Mouse (Mus musculus): ENCODE results near the gene Mink1. TPM values are rescaled to one million over a fixed set of nuclear protein-coding genes. Genes with fewer than 3 reads are reported as not detected.

Mink1 gene
- polyA plus RNA-seq, 1 experiment, result 79.5 TPM

DNA sequence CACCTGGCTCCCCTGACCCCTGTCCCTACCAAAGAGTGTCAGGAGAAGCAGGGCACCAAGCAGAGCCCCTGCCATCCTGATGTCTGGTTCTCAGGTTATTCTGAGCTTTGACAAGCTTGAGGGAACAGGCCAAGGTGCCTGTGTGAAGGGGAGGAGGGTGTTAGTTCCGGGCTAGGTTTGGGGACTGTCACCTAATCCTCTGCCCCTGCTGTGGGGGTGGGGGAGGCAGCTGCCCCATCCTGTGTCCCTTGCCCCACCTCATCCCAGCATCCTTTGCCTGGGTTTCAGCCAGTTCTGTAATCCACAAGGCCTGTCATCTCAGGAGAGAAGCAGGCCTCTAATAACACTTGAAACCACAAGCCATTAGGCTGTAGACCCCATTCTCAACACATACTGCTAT, 56.4 kb downstream of the Mink1 start, which contains the start of gene Chrne:
Gene Chrne, minus strand, starts transcription at position 116 of the 400 bp plus-strand sequence.
- Histone ChIP-seq H3K4me3 (replicated peaks; ENCODE audit: control insufficient read depth, low read depth, low read length) (no peak within 1 kb of the TSS), H3K27ac (ENCODE audit: control insufficient read depth, insufficient read depth, low read depth, low read length, poor library complexity) (no peak within 1 kb of the TSS), H3K4me1 (ENCODE audit: control insufficient read depth, insufficient read depth, low read length) (no peaks in the 10 kb centered on the region; the same call in 1 of the 2 replicates)
- 63% methylated on average over 1 of the region's 1 CpGs for WGBS
- TF ChIP-seq CTCF (IDR thresholded peaks at IDR 0.05; ENCODE audit: control insufficient read depth, insufficient read depth, low read length), result no peak

DNA sequence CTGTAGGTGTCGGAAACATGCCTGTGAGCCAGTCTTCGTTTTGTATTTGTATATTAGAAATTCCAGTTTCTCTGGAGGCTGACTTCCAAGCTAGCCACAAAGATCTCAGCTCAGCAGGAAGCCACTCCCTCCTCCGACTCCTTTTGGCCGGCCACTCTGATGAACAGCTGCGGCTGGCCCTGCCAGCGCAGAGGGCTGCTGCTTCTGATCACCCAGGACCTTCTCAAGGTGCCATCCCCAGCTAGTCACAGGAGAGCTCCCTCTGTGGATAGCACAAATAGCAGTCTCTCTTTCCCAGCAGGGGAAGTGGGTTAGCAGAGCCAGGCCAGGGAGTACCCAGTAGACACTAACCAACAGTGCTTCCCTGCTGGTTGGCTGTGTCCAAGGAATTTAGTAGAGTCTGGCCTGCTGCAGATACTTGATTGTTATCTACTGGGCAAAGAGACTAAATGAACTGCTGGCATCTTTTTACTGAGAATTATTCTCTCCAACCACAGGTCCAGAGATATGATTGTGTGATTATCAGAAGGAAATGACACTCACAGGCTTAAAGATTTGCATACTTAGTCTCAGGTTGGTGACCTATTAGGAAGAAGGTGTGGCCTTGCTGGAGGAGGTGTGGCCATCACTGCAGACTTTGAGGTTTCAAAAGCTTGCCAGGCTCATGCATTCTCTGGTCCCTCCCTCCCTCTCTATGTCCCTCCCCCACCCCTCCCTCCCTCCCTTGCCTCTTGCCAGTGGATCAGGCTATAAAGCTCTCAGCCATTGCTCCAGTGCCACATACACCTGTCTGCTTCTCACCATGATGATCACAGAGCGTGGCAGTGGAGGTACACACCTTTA, 59.5 kb downstream of the Mink1 start:
- Histone ChIP-seq H3K4me3 (replicated peaks; ENCODE audit: control insufficient read depth, low read depth, low read length) (no peak overlapping the region), H3K4me1 (ENCODE audit: control insufficient read depth, insufficient read depth, low read length) (no peaks in the 10 kb centered on the region; the same call in 1 of the 2 replicates), H3K27ac (ENCODE audit: control insufficient read depth, insufficient read depth, low read depth, low read length, poor library complexity) (no peak overlapping the region)
- TF ChIP-seq CTCF (IDR thresholded peaks at IDR 0.05; ENCODE audit: control insufficient read depth, insufficient read depth, low read length) (no peak), POLR2A (IDR thresholded peaks at IDR 0.05; ENCODE audit: borderline replicate concordance, control insufficient read depth, low read depth, low read length) (no peak)
- 70% methylated on average over 7 of the region's 7 CpGs for WGBS

DNA sequence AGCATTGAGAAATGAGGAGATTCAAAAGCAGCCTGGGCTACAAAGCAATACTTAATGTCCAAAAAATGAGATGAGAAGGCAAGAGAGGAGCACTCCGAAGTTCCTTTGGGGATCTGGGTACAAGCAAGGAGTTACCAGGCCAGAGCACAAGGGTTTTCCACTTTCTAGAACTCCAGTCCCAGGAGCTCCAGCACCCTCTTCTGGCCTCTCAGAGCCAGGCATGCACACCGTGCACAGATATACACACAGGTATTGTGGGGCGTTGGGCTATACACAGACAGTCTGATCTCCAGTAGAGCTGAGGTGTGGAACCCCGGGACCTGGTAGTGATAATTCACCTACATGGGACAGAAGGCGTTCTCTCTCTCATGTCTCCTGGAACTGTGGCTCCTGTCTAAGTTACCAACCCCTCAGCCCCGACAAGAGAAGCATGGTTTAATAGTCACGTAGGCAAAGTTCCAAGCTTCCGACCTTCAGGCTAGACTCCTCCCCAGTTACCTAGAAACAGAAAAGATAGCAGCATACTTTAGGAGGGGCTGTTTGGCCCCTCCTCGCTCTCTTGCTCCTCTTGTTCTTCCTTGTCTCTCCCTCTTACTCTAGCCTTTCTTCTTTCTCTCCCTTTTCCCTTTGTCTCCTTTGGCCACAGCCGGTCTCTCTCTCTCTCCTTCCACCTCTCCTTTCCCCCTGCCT, 60.5 kb downstream of the Mink1 start:
- H3K4me1 ChIP-seq (ENCODE audit: control insufficient read depth, insufficient read depth, low read length), result no peaks in the 10 kb centered on the region; the same call in 1 of the 2 replicates
- TF ChIP-seq CTCF (IDR thresholded peaks at IDR 0.05; ENCODE audit: control insufficient read depth, insufficient read depth, low read length), result peak; percentile 21; the same call in 1 of the 2 replicates
- TF ChIP-seq POLR2A (IDR thresholded peaks at IDR 0.05; ENCODE audit: borderline replicate concordance, control insufficient read depth, low read depth, low read length), result no peak
- WGBS, result 82% methylated on average over 10 of the region's 10 CpGs
- no peak overlapping the region for H3K27ac ChIP-seq (ENCODE audit: control insufficient read depth, insufficient read depth, low read depth, low read length, poor library complexity)
- H3K4me3 ChIP-seq (replicated peaks; ENCODE audit: control insufficient read depth, low read depth, low read length), result no peak overlapping the region

DNA sequence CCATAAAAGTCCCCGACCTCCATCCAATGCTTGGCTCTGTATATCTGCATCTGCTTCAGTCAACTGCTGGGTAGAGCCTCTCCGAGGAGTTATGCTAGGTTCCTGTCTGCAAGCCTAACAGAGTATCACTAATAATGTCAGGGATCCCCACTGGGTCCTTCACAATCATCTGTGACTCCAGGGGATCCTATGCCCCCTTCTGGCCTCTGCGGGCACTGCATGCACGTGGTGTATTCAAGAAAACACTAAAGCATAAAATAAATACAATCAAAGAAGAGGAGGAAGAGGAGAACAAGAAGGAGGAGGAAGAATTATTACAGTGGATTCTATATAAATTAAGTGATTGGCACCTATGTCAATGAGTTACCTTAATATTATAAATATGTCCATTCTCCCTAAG, 62.8 kb downstream of the Mink1 start:
- 29% methylated on average over 4 of the region's 4 CpGs for WGBS

DNA sequence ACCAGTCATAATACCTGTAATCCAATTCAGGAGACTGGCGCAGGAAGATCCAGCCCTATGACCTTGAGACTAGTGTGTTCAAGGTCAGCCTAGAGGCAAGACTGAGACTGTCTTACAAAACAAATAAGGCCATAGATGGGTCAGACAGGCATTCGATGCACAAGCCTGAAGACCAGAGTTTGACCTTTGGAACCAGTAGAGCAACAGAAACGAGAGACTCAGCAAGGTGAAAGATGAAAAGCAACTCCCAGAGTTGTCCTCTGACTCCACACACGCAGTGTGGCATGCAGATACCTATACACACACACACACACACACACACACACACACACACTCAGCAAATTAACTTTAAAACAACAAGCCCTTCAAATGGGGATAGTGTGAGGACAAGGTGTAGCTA, 64.2 kb downstream of the Mink1 start:
- H3K4me3 ChIP-seq (replicated peaks; ENCODE audit: control insufficient read depth, low read depth, low read length), result no peak overlapping the region
- WGBS, result 69% methylated on average over 4 of the region's 4 CpGs
- no peak for TF ChIP-seq CTCF (IDR thresholded peaks at IDR 0.05; ENCODE audit: control insufficient read depth, insufficient read depth, low read length)
- no peak for TF ChIP-seq POLR2A (IDR thresholded peaks at IDR 0.05; ENCODE audit: borderline replicate concordance, control insufficient read depth, low read depth, low read length)
- H3K27ac ChIP-seq (ENCODE audit: control insufficient read depth, insufficient read depth, low read depth, low read length, poor library complexity), result no peak overlapping the region
- no peaks in the 10 kb centered on the region; the same call in 1 of the 2 replicates for H3K4me1 ChIP-seq (ENCODE audit: control insufficient read depth, insufficient read depth, low read length)

More for the DNA sequence above, 62.8 kb downstream of the Mink1 start:
- no peak overlapping the region for H3K27ac ChIP-seq (ENCODE audit: control insufficient read depth, insufficient read depth, low read depth, low read length, poor library complexity)
- H3K4me3 ChIP-seq (replicated peaks; ENCODE audit: control insufficient read depth, low read depth, low read length), result no peak overlapping the region
- peak; percentile 70 for TF ChIP-seq CTCF (IDR thresholded peaks at IDR 0.05; ENCODE audit: control insufficient read depth, insufficient read depth, low read length)
- no peak for TF ChIP-seq POLR2A (IDR thresholded peaks at IDR 0.05; ENCODE audit: borderline replicate concordance, control insufficient read depth, low read depth, low read length)
- H3K4me1 ChIP-seq (ENCODE audit: control insufficient read depth, insufficient read depth, low read length), result no peaks in the 10 kb centered on the region; the same call in 1 of the 2 replicates

DNA sequence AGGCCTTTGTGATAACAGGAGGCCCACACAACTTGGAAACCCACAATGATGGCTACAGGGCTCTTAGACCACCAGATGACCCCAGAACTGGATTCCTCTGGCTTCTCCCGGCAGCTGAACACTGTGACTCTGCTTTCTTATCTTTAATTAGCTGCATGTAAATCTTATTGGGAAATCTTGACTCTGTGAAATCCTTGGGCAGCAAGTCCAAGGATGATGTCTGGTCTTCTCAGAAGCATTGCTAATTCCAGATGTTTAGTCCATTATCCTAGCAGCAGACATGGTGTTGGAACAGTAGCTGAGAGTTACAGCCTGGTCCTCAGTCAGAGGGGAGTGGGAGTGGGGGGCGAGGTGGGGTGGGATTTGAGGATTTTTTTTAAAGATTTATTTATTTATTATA, 65.8 kb downstream of the Mink1 start:
- WGBS, result 61% methylated on average over 2 of the region's 2 CpGs
- TF ChIP-seq CTCF (IDR thresholded peaks at IDR 0.05; ENCODE audit: control insufficient read depth, insufficient read depth, low read length) (no peak), POLR2A (IDR thresholded peaks at IDR 0.05; ENCODE audit: borderline replicate concordance, control insufficient read depth, low read depth, low read length) (no peak)
- H3K4me3 ChIP-seq (replicated peaks; ENCODE audit: control insufficient read depth, low read depth, low read length), result no peak overlapping the region
- no peak overlapping the region for H3K27ac ChIP-seq (ENCODE audit: control insufficient read depth, insufficient read depth, low read depth, low read length, poor library complexity)
- H3K4me1 ChIP-seq (ENCODE audit: control insufficient read depth, insufficient read depth, low read length), result no peaks in the 10 kb centered on the region

DNA sequence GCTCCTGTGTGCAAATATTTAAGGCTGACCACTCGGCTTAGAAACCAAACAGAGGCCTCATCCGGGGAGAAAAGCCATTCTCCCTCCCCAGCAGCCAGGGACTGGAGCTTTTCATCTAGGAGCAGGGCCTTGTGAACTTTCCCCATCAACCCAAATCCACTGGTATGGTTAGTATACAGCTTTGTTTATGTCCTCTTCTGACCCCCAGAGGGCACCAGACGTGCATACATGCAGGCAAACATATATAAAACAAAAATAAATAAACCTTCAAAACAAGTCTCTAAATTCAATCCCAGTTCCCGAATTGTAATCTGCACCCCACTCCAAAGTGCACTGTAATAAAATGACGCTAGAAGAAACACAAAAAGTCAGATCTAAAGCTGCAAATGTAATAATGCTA, 66.9 kb downstream of the Mink1 start:
- 46% methylated on average over 5 of the region's 5 CpGs for WGBS
- Histone ChIP-seq H3K4me3 (replicated peaks; ENCODE audit: control insufficient read depth, low read depth, low read length) (no peak overlapping the region), H3K27ac (ENCODE audit: control insufficient read depth, insufficient read depth, low read depth, low read length, poor library complexity) (no peak overlapping the region), H3K4me1 (ENCODE audit: control insufficient read depth, insufficient read depth, low read length) (no peaks in the 10 kb centered on the region)
- peak; percentile 42 for TF ChIP-seq CTCF (IDR thresholded peaks at IDR 0.05; ENCODE audit: control insufficient read depth, insufficient read depth, low read length)
- TF ChIP-seq POLR2A (IDR thresholded peaks at IDR 0.05; ENCODE audit: borderline replicate concordance, control insufficient read depth, low read depth, low read length), result no peak

DNA sequence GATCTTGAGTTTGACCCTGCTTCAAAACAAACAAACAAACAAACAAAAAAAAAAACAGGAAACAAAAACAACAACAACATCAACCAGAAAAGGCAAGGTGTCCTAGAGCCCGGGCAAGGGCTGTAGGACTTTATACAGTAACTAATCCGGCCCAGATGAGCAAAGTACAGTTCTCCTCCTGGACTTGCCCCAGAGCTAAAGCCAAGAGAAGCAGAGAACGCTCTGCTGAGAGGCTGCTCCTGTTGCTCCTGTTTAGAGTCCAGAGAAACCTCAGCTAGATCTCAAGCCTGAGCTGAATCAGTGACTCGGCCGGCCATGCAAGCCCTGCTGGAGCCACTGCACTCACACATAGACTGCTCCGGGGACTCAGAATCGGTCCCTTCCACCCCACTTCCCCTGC, 67.4 kb downstream of the Mink1 start:
- 40% methylated on average over 7 of the region's 7 CpGs for WGBS
- no peak for TF ChIP-seq CTCF (IDR thresholded peaks at IDR 0.05; ENCODE audit: control insufficient read depth, insufficient read depth, low read length)
- no peak for TF ChIP-seq POLR2A (IDR thresholded peaks at IDR 0.05; ENCODE audit: borderline replicate concordance, control insufficient read depth, low read depth, low read length)
- no peak overlapping the region for H3K4me3 ChIP-seq (replicated peaks; ENCODE audit: control insufficient read depth, low read depth, low read length)
- H3K27ac ChIP-seq (ENCODE audit: control insufficient read depth, insufficient read depth, low read depth, low read length, poor library complexity), result no peak overlapping the region
- no peaks in the 10 kb centered on the region for H3K4me1 ChIP-seq (ENCODE audit: control insufficient read depth, insufficient read depth, low read length)

Measured in bone marrow, adult 2 months (tissue).